Mouse (Mus musculus) forebrain, postnatal 0 days (tissue): ENCODE results near the gene Speer4c. TPM values are rescaled to one million over a fixed set of nuclear protein-coding genes. Genes with fewer than 3 reads are reported as not detected.
A peak's percentile ranks its signal among the peaks of the same experiment; 100 is the strongest.
"Not testable (repeated sequence)": the region's sequence is repeated elsewhere in the genome, so short reads cannot be mapped to it uniquely, and the experiment has no call there.

ENCODE experiments used
- ATAC-seq: fragments of 200-750 bp; cut with Nextera tagmentation; 2 replicates; pipeline ENCODE4 v1.8.0; 2017; ENCODE audit warnings: mild to moderate bottlenecking, moderate library complexity
- DNase-seq: peaks from one replicate; pipeline ENCODE4 v3.0.0-alpha.2; 2015
- H3K27ac ChIP-seq: fragments of 300-500 bp; sonication (generic); 2 replicates; pipeline ENCODE4 v1.5.1; 2014; ENCODE audit warnings: low read depth, mild to moderate bottlenecking, antibody characterized with exemption, low read length, moderate library complexity, mixed read lengths
- H3K27me3 ChIP-seq: fragments of 300-500 bp; sonication (generic); 2 replicates; pipeline ENCODE4 v1.6.1; 2014; ENCODE audit warnings: mild to moderate bottlenecking, low read length, mixed read lengths; ENCODE audit not compliant: insufficient read depth
- H3K36me3 ChIP-seq: fragments of 300-500 bp; sonication (generic); 2 replicates; pipeline ENCODE4 v1.6.1; 2014; ENCODE audit warnings: mild to moderate bottlenecking, moderate library complexity; ENCODE audit not compliant: insufficient read depth
- H3K4me1 ChIP-seq: fragments of 300-500 bp; sonication (generic); 2 replicates; pipeline ENCODE4 v1.6.1; 2014; ENCODE audit warnings: antibody characterized with exemption; ENCODE audit not compliant: insufficient read depth
- H3K4me2 ChIP-seq: fragments of 300-500 bp; sonication (generic); 2 replicates; pipeline ENCODE4 v1.6.1; 2014; ENCODE audit warnings: low read depth, mild to moderate bottlenecking, moderate library complexity
- H3K4me3 ChIP-seq: fragments of 300-500 bp; sonication (generic); 2 replicates; pipeline ENCODE4 v1.5.1; 2014; ENCODE audit warnings: low read depth, low read length, mixed read lengths
- H3K9ac ChIP-seq: fragments of 300-500 bp; sonication (generic); 2 replicates; pipeline ENCODE4 v1.6.1; 2014; ENCODE audit warnings: mild to moderate bottlenecking
- H3K9me3 ChIP-seq: fragments of 300-500 bp; sonication (generic); 2 replicates; pipeline ENCODE4 v1.6.1; 2016; ENCODE audit warnings: low read length
- WGBS: fragments of 180-500 bp; shearing (Covaris S2); extraction: QIAGEN DNeasy Blood & Tissue Kit; methylation state at CpG from one replicate; pipeline ENCODE4 v1.1.7; 2014; 5-methylcytosine and 5-hydroxymethylcytosine counted together
- polyA plus RNA-seq: library from polyadenylated mRNA; unstranded; fragments of >200 nt; fragmentation: Nextera tagmentation; extraction: Ambion mirVana; gene quantifications from 2 replicates; pipeline ENCODE4 v1.2.1, GENCODE M21; 2015
- total RNA-seq: library from RNA; depleted of rRNA; stranded (reverse); fragments of >200 nt; gene quantifications from 2 replicates; pipeline ENCODE4 v1.2.3, GENCODE M21; 2014

The Speer4c gene
- total and polyA plus RNA-seq, 2 experiments from 2014 or later, result not detected

DNA sequence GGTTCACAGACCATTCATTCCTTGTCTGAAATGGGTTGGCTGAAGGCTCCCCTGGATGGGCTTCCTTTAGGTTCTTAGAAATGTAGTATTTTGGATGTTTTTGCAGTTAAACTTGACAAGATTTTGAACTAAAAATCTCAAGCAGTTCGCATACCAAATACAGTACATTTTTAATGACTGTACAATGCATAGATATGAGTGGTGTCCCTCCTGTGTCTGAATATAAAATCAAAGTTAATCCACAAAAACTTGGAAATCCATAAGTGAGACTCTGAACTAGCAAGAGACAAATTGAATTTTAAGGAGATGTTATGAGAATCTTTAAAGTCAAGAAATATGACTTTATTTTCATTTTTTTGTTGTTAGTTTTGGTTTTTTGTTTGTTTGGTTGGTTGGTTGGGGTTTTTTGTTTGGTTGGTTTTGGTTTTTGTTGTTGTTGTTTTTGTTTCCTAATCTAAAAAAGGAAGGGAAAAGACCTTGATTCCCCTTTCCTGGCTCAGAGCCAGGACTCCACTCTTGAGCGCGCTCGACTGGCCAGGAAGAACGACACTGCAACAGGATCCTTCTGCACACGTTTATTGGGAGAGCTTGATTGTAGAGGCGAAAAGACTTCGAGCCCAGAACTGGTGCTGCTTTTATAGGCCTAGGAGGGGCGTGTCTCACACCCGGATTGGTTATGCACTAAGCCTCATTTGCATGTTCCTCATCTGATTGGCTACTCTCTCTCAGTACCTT lies 32.6 kb downstream of the Speer4c start:
- not testable (repeated sequence) for H3K9me3 ChIP-seq, H3K4me1 ChIP-seq, H3K27ac ChIP-seq, H3K27me3 ChIP-seq, H3K36me3 ChIP-seq, H3K9ac ChIP-seq, H3K4me3 ChIP-seq, DNase-seq, H3K4me2 ChIP-seq
- 82% methylated on average over 7 of the region's 10 CpGs for WGBS
- peak; percentile 38; the same call in 1 of the 2 replicates for ATAC-seq

- H3K27me3 ChIP-seq, H3K9me3 ChIP-seq, DNase-seq, H3K4me1 ChIP-seq, H3K9ac ChIP-seq, H3K4me3 ChIP-seq, H3K36me3 ChIP-seq, H3K27ac ChIP-seq, H3K4me2 ChIP-seq: not testable (repeated sequence)
- 70% methylated on average over 13 of the region's 13 CpGs for WGBS
- 0 out of 2 replicates have a peak, but pooled peaks have one; percentile 12 for ATAC-seq
Measured at GRCm38 (mm10) chr5:15679980-15680949, 33.8 kb downstream of the Speer4c start.

- not testable (repeated sequence) for H3K27me3 ChIP-seq, ATAC-seq, H3K4me3 ChIP-seq, H3K9ac ChIP-seq, H3K36me3 ChIP-seq, H3K4me1 ChIP-seq, H3K27ac ChIP-seq, DNase-seq, H3K4me2 ChIP-seq
- H3K9me3 ChIP-seq, result peaks cover 10% of the 10 kb centered on the region
- 63% methylated on average over 2 of the region's 2 CpGs for WGBS
Measured at GRCm38 (mm10) chr5:15678907-15679306, 35.2 kb downstream of the Speer4c start.

DNA sequence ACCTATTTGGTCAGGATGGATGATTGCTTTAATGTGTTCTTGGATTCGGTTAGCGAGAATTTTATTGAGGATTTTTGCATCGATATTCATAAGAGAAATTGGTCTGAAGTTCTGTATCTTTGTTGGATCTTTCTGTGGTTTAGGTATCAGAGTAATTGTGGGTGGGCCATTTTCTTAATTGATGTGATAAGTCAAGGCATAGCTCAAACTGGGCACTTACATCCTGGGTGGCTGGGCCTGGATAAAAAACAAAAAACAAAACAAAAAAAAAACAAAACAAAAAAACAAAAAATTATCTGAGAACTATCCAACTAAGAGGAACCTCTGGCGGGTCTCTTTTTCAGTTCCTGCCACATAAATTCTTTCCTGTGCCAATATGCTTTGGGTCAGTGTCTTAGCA lies 36.3 kb downstream of the Speer4c start:
- not testable (repeated sequence) for H3K4me3 ChIP-seq, H3K9ac ChIP-seq, DNase-seq, ATAC-seq, H3K36me3 ChIP-seq, H3K4me2 ChIP-seq, H3K27ac ChIP-seq, H3K27me3 ChIP-seq, H3K4me1 ChIP-seq
- WGBS, result 82% methylated on average over 2 of the region's 4 CpGs
- peaks cover 20% of the 10 kb centered on the region for H3K9me3 ChIP-seq

- H3K9ac ChIP-seq, H3K27ac ChIP-seq, H3K27me3 ChIP-seq, H3K4me1 ChIP-seq, H3K4me3 ChIP-seq, H3K4me2 ChIP-seq, DNase-seq, H3K36me3 ChIP-seq: not testable (repeated sequence)
- ATAC-seq, result peak; percentile 36; the same call in 1 of the 2 replicates
- H3K9me3 ChIP-seq, result peaks cover 24% of the 10 kb centered on the region
- WGBS, result 94% methylated on average over 5 of the region's 8 CpGs
Measured at GRCm38 (mm10) chr5:15674429-15675244, 39.4 kb downstream of the Speer4c start.

- not testable (repeated sequence) for H3K27me3 ChIP-seq, H3K9ac ChIP-seq, DNase-seq, ATAC-seq, H3K4me3 ChIP-seq, H3K4me2 ChIP-seq, H3K27ac ChIP-seq, H3K36me3 ChIP-seq, H3K4me1 ChIP-seq
- peaks cover 22% of the 10 kb centered on the region for H3K9me3 ChIP-seq
- WGBS, result 78% methylated on average over 2 of the region's 2 CpGs
Measured at GRCm38 (mm10) chr5:15673989-15674388, 40.1 kb downstream of the Speer4c start.

DNA sequence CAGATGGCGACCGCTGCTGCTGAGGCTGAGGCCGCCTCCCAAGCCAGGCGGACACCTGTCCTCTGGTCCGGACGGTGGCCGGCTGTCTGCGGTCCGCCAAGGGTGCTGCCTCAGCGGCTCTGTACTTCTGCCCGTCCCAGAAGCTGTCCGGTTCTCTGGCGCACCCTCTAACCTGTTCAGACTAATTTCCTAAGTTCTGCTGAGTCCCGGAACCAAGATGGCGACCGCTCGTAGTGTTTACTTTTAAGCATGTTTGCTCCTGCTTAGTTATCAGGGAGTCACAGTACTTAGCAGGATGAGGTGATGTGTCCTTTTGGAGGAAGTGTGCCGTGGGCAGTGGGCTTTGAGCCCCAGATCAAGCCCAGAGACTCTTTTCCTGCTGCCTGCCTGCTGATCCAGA lies 43.3 kb downstream of the Speer4c start:
- peaks cover 17% of the 10 kb centered on the region for H3K9me3 ChIP-seq
- not testable (repeated sequence) for H3K36me3 ChIP-seq, H3K27me3 ChIP-seq, ATAC-seq, H3K9ac ChIP-seq, H3K4me1 ChIP-seq, H3K4me3 ChIP-seq, DNase-seq, H3K27ac ChIP-seq, H3K4me2 ChIP-seq
- 88% methylated on average over 7 of the region's 18 CpGs for WGBS

GRCm38 (mm10) chr5:15663847-15664246 lies 50.2 kb downstream of the Speer4c start:
- H3K9me3 ChIP-seq, H3K36me3 ChIP-seq, H3K27me3 ChIP-seq, H3K27ac ChIP-seq, H3K4me1 ChIP-seq, H3K9ac ChIP-seq, ATAC-seq, H3K4me2 ChIP-seq, H3K4me3 ChIP-seq, DNase-seq: not testable (repeated sequence)
- 79% methylated on average over 7 of the region's 7 CpGs for WGBS
